Mouse (Mus musculus): Measurements from ENCODE around the gene Hdac9.
"Not testable (repeated sequence)": the region's sequence is repeated elsewhere in the genome, so short reads cannot be mapped to it uniquely, and the experiment has no call there.

The Hdac9 gene

GRCm38 (mm10) chr12:34489629-34490028 is 427.3 kb downstream of the Hdac9 start:
- DNase-seq (ENCODE audit: low read depth): no peak

- DNase-seq (ENCODE audit: low read depth): no peak
Measured at GRCm38 (mm10) chr12:34487666-34488065, 429.2 kb downstream of the Hdac9 start.

- DNase-seq (ENCODE audit: low read depth): no peak
Measured at GRCm38 (mm10) chr12:34487021-34487420, 429.9 kb downstream of the Hdac9 start.

GRCm38 (mm10) chr12:34486016-34486415 is 430.9 kb downstream of the Hdac9 start:
- no peak for DNase-seq (ENCODE audit: low read depth)

GRCm38 (mm10) chr12:34481702-34482101 is 435.2 kb downstream of the Hdac9 start:
- DNase-seq (ENCODE audit: low read depth): no peak

- no peak for DNase-seq (ENCODE audit: low read depth)
Measured at GRCm38 (mm10) chr12:34472949-34473651, 443.8 kb downstream of the Hdac9 start.

- DNase-seq (ENCODE audit: low read depth): no peak
Measured at GRCm38 (mm10) chr12:34472542-34472941, 444.4 kb downstream of the Hdac9 start.

GRCm38 (mm10) chr12:34461728-34462127 is 455.2 kb downstream of the Hdac9 start:
- no peak for DNase-seq (ENCODE audit: low read depth)

- no peak for DNase-seq (ENCODE audit: low read depth)
Measured at GRCm38 (mm10) chr12:34452643-34453042, 464.3 kb downstream of the Hdac9 start.

- no peak for DNase-seq (ENCODE audit: low read depth)
Measured at GRCm38 (mm10) chr12:34451198-34451597, 465.7 kb downstream of the Hdac9 start.

- DNase-seq (ENCODE audit: low read depth): not testable (repeated sequence)
Measured at GRCm38 (mm10) chr12:34444724-34445123, 472.2 kb downstream of the Hdac9 start.

GRCm38 (mm10) chr12:34440930-34441329 is 476.0 kb downstream of the Hdac9 start:
- DNase-seq (ENCODE audit: low read depth): no peak

GRCm38 (mm10) chr12:34432919-34433318 is 484.0 kb downstream of the Hdac9 start:
- DNase-seq (ENCODE audit: low read depth): no peak

- peak; percentile 58 for DNase-seq (ENCODE audit: low read depth)
Measured at GRCm38 (mm10) chr12:34432461-34432860, 484.4 kb downstream of the Hdac9 start.

- DNase-seq (ENCODE audit: low read depth): no peak
Measured at GRCm38 (mm10) chr12:34431832-34432231, 485.1 kb downstream of the Hdac9 start.

GRCm38 (mm10) chr12:34425468-34425867 is 491.4 kb downstream of the Hdac9 start:
- DNase-seq (ENCODE audit: low read depth): no peak

- DNase-seq (ENCODE audit: low read depth): no peak
Measured at GRCm38 (mm10) chr12:34408139-34408538, 508.8 kb downstream of the Hdac9 start.

- no peak for DNase-seq (ENCODE audit: low read depth)
Measured at GRCm38 (mm10) chr12:34407143-34407542, 509.8 kb downstream of the Hdac9 start.

- DNase-seq (ENCODE audit: low read depth): no peak
Measured at GRCm38 (mm10) chr12:34402065-34402464, 514.8 kb downstream of the Hdac9 start.

- no peak for DNase-seq (ENCODE audit: low read depth)
Measured at GRCm38 (mm10) chr12:34398611-34399010, 518.3 kb downstream of the Hdac9 start.

- no peak for DNase-seq (ENCODE audit: low read depth)
Measured at GRCm38 (mm10) chr12:34394342-34394741, 522.6 kb downstream of the Hdac9 start.

- DNase-seq (ENCODE audit: low read depth): no peak
Measured at GRCm38 (mm10) chr12:34379681-34380080, 537.2 kb downstream of the Hdac9 start.

GRCm38 (mm10) chr12:34378637-34379036 is 538.3 kb downstream of the Hdac9 start:
- no peak for DNase-seq (ENCODE audit: low read depth)

- no peak for DNase-seq (ENCODE audit: low read depth)
Measured at GRCm38 (mm10) chr12:34351906-34352305, 565.0 kb downstream of the Hdac9 start.
